30 mouse cellular contexts compared by ENCODE assay signal in genomic region chr5:34608226-34608625, GRCm38 (mm10). TPM values are rescaled to one million over a fixed set of nuclear protein-coding genes. Genes with fewer than 3 reads are reported as not detected.
A peak's percentile ranks its signal among the peaks of the same experiment; 100 is the strongest.
DNase-seq lines count a peak whose midpoint lies in the region.
"Had no signal": no experiment of that assay in that cellular context is flagged by ENCODE, and none has a peak within 500 bp of the region (broad histone marks: within the 10 kb centered on the region; RNA-seq: fewer than 3 reads in every experiment).

No protein-coding gene starts in this region.

- H3K27ac ChIP-seq in hindbrain, embryonic 10.5 days = no peak overlapping the region
- H3K27ac ChIP-seq: embryonic facial prominence, embryonic 12.5 days; forebrain, embryonic 10.5 days; heart, embryonic 13.5 days; kidney, postnatal 0 days; limb, embryonic 10.5 days; limb, embryonic 15.5 days; liver, embryonic 13.5 days; midbrain, embryonic 12.5 days; neural tube, embryonic 12.5 days; stomach, postnatal 0 days had no signal

- WGBS in hindbrain, embryonic 10.5 days = 81% methylated on average over 3 of the region's 3 CpGs

- H3K9me3 ChIP-seq in hindbrain, embryonic 10.5 days = no peaks in the 10 kb centered on the region
- H3K9me3 ChIP-seq: embryonic facial prominence, embryonic 12.5 days; forebrain, embryonic 10.5 days; G1E; heart, embryonic 13.5 days; limb, embryonic 10.5 days; limb, embryonic 15.5 days; liver, embryonic 13.5 days; megakaryocyte, embryonic 14.5 days; midbrain, embryonic 12.5 days; neural tube, embryonic 12.5 days had no signal

- intact Hi-C loops in heart, postnatal 36 days (cut with DNase I) = no loop called here

- DNase-seq in heart, adult 11 months = peak; percentile 65
- DNase-seq in heart, postnatal 36 days = no peak
- DNase-seq in cerebellum, adult 18-20 months = peak; percentile 38 to 48
- peak; percentile 68 to 71 for DNase-seq in cerebellum, postnatal 10 days
- peak; percentile 20 for DNase-seq in retina, postnatal 7 days (ENCODE audit: low read depth, low spot score)
- no peak for DNase-seq in hindbrain, embryonic 10.5 days (ENCODE audit: low spot score)
- no peak for DNase-seq in right cerebral cortex, postnatal 4 days
- DNase-seq: adrenal gland, postnatal 14 days; heart, postnatal 10 days; kidney, adult 8-10 months; kidney, postnatal 4 days; liver, embryonic 13.5 days; lung, adult 18-20 months; lung, postnatal 4 days; right cerebral cortex, postnatal 25 days; spleen, adult 18-20 months; thymus, adult 18-20 months; thymus, postnatal 36 days had no signal

- no peak overlapping the region for H3K4me3 ChIP-seq in hindbrain, embryonic 10.5 days
- H3K4me3 ChIP-seq: embryonic facial prominence, embryonic 12.5 days; forebrain, embryonic 10.5 days; heart, embryonic 13.5 days; limb, embryonic 10.5 days; limb, embryonic 15.5 days; liver, embryonic 13.5 days; megakaryocyte, embryonic 14.5 days; midbrain, embryonic 12.5 days; myocyte; neural tube, embryonic 12.5 days had no signal

- no peaks in the 10 kb centered on the region for H3K4me1 ChIP-seq in hindbrain, embryonic 10.5 days (replicated peaks)
- H3K4me1 ChIP-seq: embryonic facial prominence, embryonic 12.5 days; forebrain, embryonic 10.5 days; limb, embryonic 10.5 days; limb, embryonic 15.5 days; liver, embryonic 13.5 days; midbrain, embryonic 12.5 days; neural tube, embryonic 12.5 days had no signal

- H3K27me3 ChIP-seq in hindbrain, embryonic 10.5 days (ENCODE audit: insufficient read depth, poor library complexity, severe bottlenecking) = no peaks in the 10 kb centered on the region
- H3K27me3 ChIP-seq: embryonic facial prominence, embryonic 12.5 days; heart, embryonic 13.5 days; limb, embryonic 15.5 days; liver, embryonic 13.5 days; megakaryocyte, embryonic 14.5 days; midbrain, embryonic 12.5 days; neural tube, embryonic 12.5 days had no signal

- peaks cover 85% of the 10 kb centered on the region for H3K36me3 ChIP-seq in hindbrain, embryonic 10.5 days

RNA-seq across cellular contexts. Expression of gene Mfsd10, which starts 28.8 kb away (rescaled TPM):
- total RNA-seq in heart, postnatal 36 days (2021) = 1 to 10 TPM; 7.5 to 9.7 TPM
- polyA plus RNA-seq in hindbrain, embryonic 10.5 days (2016; fragmentation: Nextera tagmentation; extraction: Ambion mirVana) = 86.8 and 92.9 TPM in 2 replicates

RNA-seq across cellular contexts. Expression of gene Add1, which starts 34.8 kb away (rescaled TPM):
- total RNA-seq in heart, postnatal 36 days (2021) = 100 to 1,000 TPM; 128 to 131 TPM
- 179 and 194 TPM in 2 replicates for polyA plus RNA-seq in hindbrain, embryonic 10.5 days (2016; fragmentation: Nextera tagmentation; extraction: Ambion mirVana)

RNA-seq across cellular contexts. Expression of gene Nop14, which starts 51.7 kb away (rescaled TPM):
- 10 to 100 TPM; 14.1 to 14.3 TPM for total RNA-seq in heart, postnatal 36 days (2021)
- polyA plus RNA-seq in hindbrain, embryonic 10.5 days (2016; fragmentation: Nextera tagmentation; extraction: Ambion mirVana) = 19.7 and 27.4 TPM in 2 replicates

RNA-seq across cellular contexts. Expression of gene Grk4, which starts 52.0 kb away (rescaled TPM):
- total RNA-seq in heart, postnatal 36 days (2021) = under 1 TPM; 0.73 to 0.78 TPM
- polyA plus RNA-seq in hindbrain, embryonic 10.5 days (2016; fragmentation: Nextera tagmentation; extraction: Ambion mirVana) = 2.0 and 2.1 TPM in 2 replicates

Comparison
In these comparisons a context has a peak if more than half of its experiments do, and no peak if none do; other contexts are left out.
1. DNase-seq: peak in heart, adult 11 months (single experiment), cerebellum, adult 18-20 months (2 of 2), cerebellum, postnatal 10 days (2 of 2) and retina, postnatal 7 days (single experiment); none in heart, postnatal 36 days (0 of 2), hindbrain, embryonic 10.5 days (single experiment) and right cerebral cortex, postnatal 4 days (single experiment).